Mouse (Mus musculus) G1E (cell line): ENCODE measurements around the gene Cmss1.

Experiments used
- CTCF ChIP-seq: IDR thresholded peaks from 2 replicates; pipeline ENCODE4 v1.5.1; 2012; ENCODE audit warnings: low read depth, low read length, inconsistent platforms, mixed read lengths
- GATA2 ChIP-seq: IDR thresholded peaks from 2 replicates; pipeline ENCODE4 v1.6.1; 2012; ENCODE audit warnings: low read depth, low read length, inconsistent platforms, borderline replicate concordance
- POLR2AphosphoS5 ChIP-seq: IDR thresholded peaks from 2 replicates; pipeline ENCODE4 v1.6.1; 2012; ENCODE audit warnings: low read depth, low read length, inconsistent platforms; ENCODE audit not compliant: insufficient replicate concordance

GRCm38 (mm10) chr16:57549061-57550037 lies 57.3 kb downstream of the Cmss1 start:
- TF ChIP-seq CTCF (no peak), POLR2AphosphoS5 (no peak), GATA2 (no peak)
